Mouse (Mus musculus): ENCODE data around the gene Fam198a.

The Fam198a gene

DNA sequence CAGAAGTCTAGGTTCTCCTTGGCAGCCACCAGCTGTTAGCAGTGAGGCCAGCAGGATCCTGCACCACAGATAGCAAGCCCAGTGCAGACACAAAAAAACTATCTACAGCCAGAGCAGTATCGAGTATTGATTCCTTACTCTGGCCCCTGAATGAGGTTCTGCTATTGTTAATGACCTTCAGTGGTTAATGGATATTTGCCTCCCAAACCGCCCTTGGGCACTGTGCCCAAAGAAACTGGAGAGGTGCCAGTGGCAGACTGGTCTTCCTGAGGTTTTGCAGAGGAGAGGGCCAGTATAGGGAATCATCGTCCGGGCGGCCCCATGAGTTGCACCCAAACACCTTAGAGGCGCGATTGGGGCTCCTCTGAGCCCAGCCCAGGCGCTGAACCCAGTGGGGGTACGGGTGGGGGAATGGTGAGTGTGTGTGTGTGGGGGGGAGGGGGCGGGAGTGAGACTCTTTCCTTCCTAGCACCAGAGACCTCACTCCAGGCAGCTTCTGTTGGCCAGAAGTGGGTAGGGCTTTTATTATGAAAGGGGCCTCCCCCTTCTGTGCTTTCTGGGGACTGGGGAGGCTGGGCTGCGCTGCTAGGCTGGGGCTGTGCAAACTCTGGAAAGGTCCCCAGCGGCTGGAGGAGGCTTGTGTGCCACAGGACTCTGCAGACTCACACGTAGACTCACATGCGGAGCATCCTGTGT, at the start of gene Fam198a:
Gene Fam198a, plus strand, starts transcription at position 571 of the 696 bp plus-strand sequence.
- DNase-seq, result peak; percentile 57 to 64

DNA sequence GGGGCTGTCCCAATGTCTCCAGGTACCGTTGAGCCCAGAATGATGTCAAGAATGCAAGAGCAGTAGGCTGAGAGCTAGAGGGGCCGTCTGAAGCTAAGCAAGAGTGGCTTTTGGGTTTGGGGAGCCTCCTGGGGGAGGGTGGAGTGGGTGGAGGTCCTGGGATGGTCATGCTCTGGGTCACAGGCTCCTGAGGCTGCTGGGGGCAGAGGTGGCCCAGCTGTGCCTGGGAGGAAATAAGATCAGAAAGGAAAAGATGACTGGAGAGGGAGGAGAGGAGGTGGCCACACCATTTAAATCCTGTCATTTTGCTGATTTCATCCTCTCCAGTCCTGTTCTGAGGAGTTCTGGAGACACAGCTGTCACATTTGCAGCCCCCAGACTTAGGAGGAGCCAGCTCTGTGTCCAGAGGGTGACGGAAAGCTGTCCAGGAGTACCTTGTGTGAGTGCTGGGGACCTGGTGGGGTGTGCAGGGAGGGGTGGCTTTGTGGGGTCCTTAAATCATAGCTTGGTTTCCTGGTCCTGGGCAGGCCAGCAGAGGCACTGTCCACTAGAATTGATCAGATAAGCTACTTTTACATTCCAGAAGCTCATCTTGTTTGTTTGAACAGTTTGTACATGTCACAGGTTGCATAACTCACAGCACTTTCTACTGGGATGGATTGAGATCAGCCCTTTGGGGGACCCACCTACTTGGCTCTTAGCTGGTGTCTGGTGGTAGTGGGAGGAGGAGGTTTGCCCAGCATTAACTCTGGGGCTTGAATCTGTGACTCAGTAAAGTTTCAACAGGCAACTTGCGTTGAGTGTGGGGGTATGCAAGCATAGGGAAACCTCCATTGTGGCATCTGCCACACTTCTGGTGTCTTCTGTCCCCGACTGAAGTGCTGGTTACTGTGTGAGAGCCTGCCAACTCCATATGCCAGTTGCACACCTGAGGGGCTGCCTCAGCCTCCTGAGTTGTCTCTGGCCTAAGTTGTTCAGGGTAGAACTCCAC, 48.8 kb upstream of the Fam198a start:
- no peak for DNase-seq

- peak; percentile 39 to 61 for DNase-seq
Measured at GRCm38 (mm10) chr9:121903476-121904305, 47.1 kb upstream of the Fam198a start.

- DNase-seq, result no peak
Measured at GRCm38 (mm10) chr9:121904319-121904718, 46.5 kb upstream of the Fam198a start.

- DNase-seq, result no peak
Measured at GRCm38 (mm10) chr9:121904946-121905345, 45.8 kb upstream of the Fam198a start.

GRCm38 (mm10) chr9:121905556-121906185, 45.1 kb upstream of the Fam198a start:
- no peak for DNase-seq

GRCm38 (mm10) chr9:121906456-121906855, 44.3 kb upstream of the Fam198a start:
- DNase-seq, result no peak

DNA sequence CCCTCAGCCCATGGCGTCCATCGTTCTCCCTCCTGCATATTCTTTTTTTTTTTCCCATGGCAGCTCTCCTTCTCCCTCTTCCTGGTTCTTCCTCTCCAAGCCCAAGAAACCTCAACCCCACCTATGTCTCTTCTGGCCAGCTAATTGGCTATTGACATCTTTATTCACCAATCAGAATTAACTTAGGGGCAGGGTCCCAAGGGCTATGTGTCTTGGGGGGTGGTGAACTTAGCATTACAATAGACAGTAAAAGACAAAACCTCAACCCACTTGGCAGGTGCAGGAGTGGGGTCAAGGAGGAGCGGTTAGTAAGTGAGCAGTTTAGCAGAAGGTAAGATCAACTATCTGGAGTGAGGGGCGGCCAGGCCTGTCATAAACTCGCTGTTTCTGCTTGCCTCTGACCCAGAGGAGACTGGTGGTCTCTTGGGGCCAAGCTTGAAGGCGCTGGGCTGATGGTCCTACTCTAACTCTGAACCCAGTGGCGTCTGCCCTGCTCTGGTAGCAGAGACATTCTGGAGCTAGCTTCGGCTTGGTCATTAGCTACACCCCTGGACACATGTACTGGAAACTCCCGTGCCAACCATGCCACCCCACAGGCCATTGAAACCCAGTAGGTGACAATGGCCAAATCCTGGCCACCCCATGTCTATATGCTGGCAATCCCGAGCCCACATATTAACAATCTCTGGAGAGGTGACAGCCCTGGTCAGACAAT, 43.3 kb upstream of the Fam198a start:
- DNase-seq, result no peak

DNA sequence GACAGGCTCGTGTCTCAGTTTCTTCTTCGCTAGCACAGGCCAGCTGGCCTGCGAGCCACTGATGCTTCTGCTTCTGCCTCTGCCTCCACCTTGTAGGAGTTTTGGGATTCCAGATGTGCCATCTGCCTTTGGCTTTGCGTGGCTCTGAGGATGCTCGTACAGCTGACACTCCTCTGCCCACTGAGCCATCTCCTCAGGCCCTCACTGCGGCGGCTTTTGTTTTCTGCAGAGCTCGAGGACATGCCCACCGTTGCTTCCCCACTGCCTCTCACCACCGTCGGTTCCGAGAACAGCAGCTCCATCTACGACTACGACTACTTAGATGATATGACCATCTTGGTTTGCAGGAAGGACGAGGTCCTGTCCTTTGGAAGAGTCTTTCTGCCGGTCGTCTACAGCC, 42.5 kb upstream of the Fam198a start:
- no peak for DNase-seq

- no peak for DNase-seq
Measured at GRCm38 (mm10) chr9:121909635-121910034, 41.2 kb upstream of the Fam198a start.

DNA sequence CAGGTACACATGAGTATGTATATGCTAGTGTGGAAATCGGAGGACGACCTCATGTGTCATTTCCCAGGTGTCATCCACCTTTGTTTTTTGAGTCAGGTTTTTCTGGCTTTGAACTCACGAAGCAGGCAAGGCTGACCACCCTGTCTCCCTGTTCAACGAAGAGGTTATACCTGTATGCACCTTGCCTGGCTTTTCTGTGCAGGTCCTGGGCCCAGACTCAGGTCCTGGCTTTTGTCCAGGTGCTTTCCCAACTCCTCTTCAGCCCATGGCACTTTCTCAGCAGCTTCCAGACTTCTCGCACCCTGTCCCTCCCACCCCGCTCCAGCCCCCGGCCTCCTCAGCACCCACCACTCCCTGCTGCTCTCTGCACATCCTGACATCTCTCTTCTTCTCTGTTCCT, 39.6 kb upstream of the Fam198a start:
- DNase-seq, result no peak

DNA sequence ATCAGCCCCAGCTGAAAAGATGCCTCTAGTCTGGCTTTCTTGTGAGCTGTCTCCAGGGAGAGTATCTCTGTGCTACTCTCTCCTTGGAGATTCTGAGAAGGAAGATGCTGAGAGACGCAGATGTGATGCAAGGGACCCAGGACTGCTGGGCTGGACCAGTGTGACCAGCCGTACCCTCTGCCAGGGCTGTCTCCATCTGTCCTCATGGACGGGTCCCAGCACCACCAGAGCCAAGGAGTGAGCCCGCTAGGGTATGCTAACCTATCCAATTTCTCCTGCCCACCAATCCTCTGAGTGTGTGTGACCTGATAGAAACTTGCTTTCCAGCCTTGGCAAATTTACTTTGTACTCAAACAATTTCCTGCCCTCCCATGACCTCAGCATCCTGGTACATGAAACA, 38.0 kb upstream of the Fam198a start:
- no peak for DNase-seq

DNA sequence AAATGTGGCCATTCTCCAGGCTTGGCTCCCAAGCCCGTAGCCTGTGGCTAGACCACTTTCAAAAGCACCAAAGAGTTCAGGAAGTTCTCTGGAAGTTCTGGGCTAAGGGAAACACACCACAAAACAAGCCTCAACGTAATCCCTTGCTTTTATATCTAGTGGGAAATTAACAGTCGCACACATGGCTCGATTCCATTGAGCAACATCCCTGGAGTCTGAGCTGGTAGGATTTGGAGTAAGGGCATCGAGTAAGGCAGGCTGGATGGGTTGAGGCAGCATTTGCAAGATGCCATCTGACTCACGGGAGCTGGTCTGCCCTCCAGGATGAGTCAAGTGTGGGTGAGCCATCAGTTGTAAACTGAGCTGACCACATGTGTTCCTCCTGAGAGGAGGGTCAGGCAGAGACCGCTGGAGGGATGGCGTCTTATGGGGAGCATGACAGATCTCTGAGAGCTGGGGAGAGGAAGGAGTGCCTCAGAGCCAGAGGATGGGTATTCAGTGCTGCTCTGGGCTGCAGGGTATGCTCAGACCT, 36.5 kb upstream of the Fam198a start:
- no peak for DNase-seq

DNA sequence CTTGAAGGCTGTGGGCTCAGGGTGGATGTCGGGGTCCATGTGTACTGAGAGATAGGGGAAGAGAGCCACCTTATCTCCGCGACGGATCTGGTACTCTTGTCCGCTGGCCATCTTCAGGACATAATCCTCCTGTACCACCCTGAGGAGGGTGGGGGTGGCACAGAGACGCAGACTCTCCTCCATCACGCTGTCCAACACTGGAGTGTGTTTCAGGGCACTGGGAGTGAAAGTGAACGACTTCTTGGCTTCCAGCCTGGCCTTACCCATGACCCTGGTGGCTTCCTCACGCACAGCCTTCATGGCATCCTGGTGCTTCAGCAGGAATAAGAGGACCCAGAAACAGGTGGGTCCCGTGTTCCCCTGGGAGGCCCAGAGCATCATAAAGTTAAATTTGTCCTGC, 35.7 kb upstream of the Fam198a start:
- DNase-seq, result no peak

- no peak for DNase-seq
Measured at GRCm38 (mm10) chr9:121916102-121916501, 34.7 kb upstream of the Fam198a start, which contains the start of gene Cyp8b1. TSS of gene Cyp8b1 (minus strand) at chr9:121916305.

- DNase-seq, result no peak
Measured at GRCm38 (mm10) chr9:121919027-121919501, 31.7 kb upstream of the Fam198a start.

DNA sequence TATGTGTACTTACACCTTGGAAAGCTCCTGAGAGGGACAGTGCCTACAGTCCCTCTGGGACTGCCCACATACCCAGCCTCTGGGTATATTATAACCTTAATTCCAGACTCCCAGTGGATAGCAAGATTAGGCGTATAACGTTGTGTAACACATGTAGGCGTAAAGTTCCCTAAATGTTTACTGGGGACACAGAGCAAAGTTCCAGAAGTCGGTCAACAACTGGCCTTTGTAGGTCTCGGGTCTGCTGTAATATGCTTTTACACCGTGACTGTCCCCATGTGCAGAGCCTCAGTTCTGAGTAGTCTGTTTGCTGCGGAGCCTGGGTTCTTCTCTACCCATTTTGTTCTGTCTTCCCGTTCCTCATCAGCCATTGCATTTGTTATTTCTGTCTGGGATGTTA, 27.3 kb upstream of the Fam198a start:
- no peak for DNase-seq

GRCm38 (mm10) chr9:121923906-121924305, 26.9 kb upstream of the Fam198a start:
- DNase-seq, result no peak

DNA sequence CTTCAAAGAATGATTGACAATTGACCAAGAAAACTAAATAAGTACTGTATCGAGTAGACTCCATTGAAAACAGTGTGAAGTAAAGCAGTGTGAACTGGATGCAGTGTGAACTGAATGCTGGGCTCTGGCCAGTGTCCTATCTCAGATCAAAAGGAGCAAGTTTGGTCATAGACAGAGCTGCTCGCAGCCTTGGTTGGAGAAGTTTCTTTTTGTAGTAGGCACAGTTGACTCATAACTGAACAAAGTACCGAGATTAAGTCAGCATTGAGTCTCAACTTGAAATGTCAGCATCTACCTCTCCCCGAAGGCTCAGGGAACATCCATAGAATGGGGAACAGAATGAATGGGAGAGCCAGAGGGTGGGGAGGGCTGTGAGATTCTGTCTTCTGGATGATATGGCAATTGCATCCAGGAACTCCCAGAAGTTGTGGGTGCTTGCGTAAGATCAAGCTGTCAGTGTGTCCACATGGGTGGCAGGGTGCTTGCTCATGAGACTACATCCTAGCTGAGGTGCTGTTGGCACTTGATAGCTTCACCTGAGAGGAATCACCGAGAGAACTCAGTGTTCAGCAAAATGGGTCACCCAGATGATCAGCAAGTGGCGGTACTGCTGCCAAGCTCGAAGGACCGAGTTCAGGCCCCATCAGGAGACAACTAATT, 25.8 kb upstream of the Fam198a start:
- DNase-seq, result no peak

DNA sequence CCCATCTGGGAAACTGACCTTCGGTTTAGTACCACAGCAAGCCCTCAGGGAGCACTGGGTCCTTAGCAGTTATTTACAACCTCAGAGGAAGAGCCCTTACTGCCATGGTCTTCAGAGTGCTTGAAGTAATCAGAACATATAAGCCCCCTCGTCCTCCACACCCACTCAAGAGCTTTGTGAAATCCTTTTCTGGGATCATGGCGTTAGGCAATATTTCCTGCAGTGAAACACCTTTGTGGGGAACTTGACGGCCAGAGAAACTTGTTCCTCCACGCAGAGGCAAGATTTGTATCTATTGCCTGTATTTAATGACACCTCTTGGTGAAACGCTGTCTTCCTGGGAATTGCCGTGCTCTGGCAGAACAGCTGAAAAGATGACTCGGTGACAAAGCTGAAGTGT, 24.8 kb upstream of the Fam198a start:
- no peak for DNase-seq

All from cerebellum, postnatal 36 days (tissue).